Mouse (Mus musculus) retina, postnatal 1 day (tissue): ENCODE measurements around the gene Il1f8.
"Not testable (repeated sequence)": the region's sequence is repeated elsewhere in the genome, so short reads cannot be mapped to it uniquely, and the experiment has no call there.

Experiments
- DNase-seq: peaks from one replicate; pipeline ENCODE4 v3.0.0-alpha.2; 2012

Il1f8 gene

GRCm38 (mm10) chr2:24152861-24153260 is at the start of gene Il1f8:
Gene Il1f8 (plus strand): TSS chr2:24153161.
- DNase-seq, result no peak

GRCm38 (mm10) chr2:24103619-24104289 is 49.2 kb upstream of the Il1f8 start:
- DNase-seq, result no peak

GRCm38 (mm10) chr2:24109085-24109484 is 43.9 kb upstream of the Il1f8 start:
- DNase-seq, result no peak

- DNase-seq, result no peak
Measured at GRCm38 (mm10) chr2:24134373-24134772, 18.6 kb upstream of the Il1f8 start.

GRCm38 (mm10) chr2:24181683-24182331 is 28.8 kb downstream of the Il1f8 start:
- DNase-seq, result peak; percentile 59

GRCm38 (mm10) chr2:24182423-24183147 is 29.6 kb downstream of the Il1f8 start:
- not testable (repeated sequence) for DNase-seq

- DNase-seq, result not testable (repeated sequence)
Measured at GRCm38 (mm10) chr2:24184092-24184491, 31.1 kb downstream of the Il1f8 start.

GRCm38 (mm10) chr2:24186176-24186575 is 33.2 kb downstream of the Il1f8 start, which contains the start of gene Il1f9:
Gene Il1f9 (plus strand): TSS chr2:24186476.
- no peak for DNase-seq

GRCm38 (mm10) chr2:24187585-24187984 is 34.6 kb downstream of the Il1f8 start:
- no peak for DNase-seq

- no peak for DNase-seq
Measured at GRCm38 (mm10) chr2:24188189-24188588, 35.2 kb downstream of the Il1f8 start.
